Mouse (Mus musculus): ENCODE results near the gene 1700129C05Rik. TPM values are rescaled to one million over a fixed set of nuclear protein-coding genes. Genes with fewer than 3 reads are reported as not detected.

The 1700129C05Rik gene
- polyA plus RNA-seq, 1 experiment from 2014 or later: not detected

Other genes starting within 250 kb of the 1700129C05Rik start
- not detected in 2 replicates for gene Gm5142, start 35.9 kb upstream of the 1700129C05Rik start, polyA plus RNA-seq (2016; fragmentation: Nextera tagmentation; extraction: Ambion mirVana)
- gene Rcbtb1, start 58.3 kb upstream of the 1700129C05Rik start, polyA plus RNA-seq (2016; fragmentation: Nextera tagmentation; extraction: Ambion mirVana): 116 and 120 TPM in 2 replicates
- not detected in 2 replicates for gene Gm6904, start 117.3 kb upstream of the 1700129C05Rik start, polyA plus RNA-seq (2016; fragmentation: Nextera tagmentation; extraction: Ambion mirVana)
- gene Phf11a, start 154.6 kb upstream of the 1700129C05Rik start, polyA plus RNA-seq (2016; fragmentation: Nextera tagmentation; extraction: Ambion mirVana): 0.32 TPM in 1 of 2 replicates, not detected in the other
- gene Phf11b, start 198.5 kb upstream of the 1700129C05Rik start, polyA plus RNA-seq (2016; fragmentation: Nextera tagmentation; extraction: Ambion mirVana): 0.59 TPM in 1 of 2 replicates, not detected in the other
- gene Phf11d, start 222.6 kb upstream of the 1700129C05Rik start, polyA plus RNA-seq (2016; fragmentation: Nextera tagmentation; extraction: Ambion mirVana): 0.29 and 0.51 TPM in 2 replicates

Data from embryonic facial prominence, embryonic 12.5 days (tissue).